Mouse (Mus musculus) lung, embryonic 16.5 days (tissue): ENCODE measurements around the gene Slc10a4. TPM values are rescaled to one million over a fixed set of nuclear protein-coding genes. Genes with fewer than 3 reads are reported as not detected.

ENCODE experiments used
- ATAC-seq: fragments of 200-750 bp; cut with Nextera tagmentation; 2 replicates; pipeline ENCODE4 v1.8.0; 2017; ENCODE audit warnings: low read depth, mild to moderate bottlenecking, moderate library complexity
- H3K27ac ChIP-seq: fragments of 300-500 bp; sonication (generic); 2 replicates; pipeline ENCODE4 v1.5.1; 2014; ENCODE audit warnings: mild to moderate bottlenecking, control low read depth, low read length
- H3K27me3 ChIP-seq: fragments of 300-500 bp; sonication (generic); 2 replicates; pipeline ENCODE4 v1.6.1; 2014; ENCODE audit warnings: low read depth, low read length, mixed read lengths; ENCODE audit not compliant: control insufficient read depth, insufficient read depth
- H3K36me3 ChIP-seq: fragments of 300-500 bp; sonication (generic); 2 replicates; pipeline ENCODE4 v1.6.1; 2014; ENCODE audit warnings: low read length; ENCODE audit not compliant: control insufficient read depth, insufficient read depth
- H3K4me1 ChIP-seq: fragments of 300-500 bp; sonication (generic); replicated peaks from 2 replicates; pipeline ENCODE4 v1.6.1; 2014; ENCODE audit warnings: low read length, mixed read lengths; ENCODE audit not compliant: control insufficient read depth, insufficient read depth
- H3K4me2 ChIP-seq: fragments of 300-500 bp; sonication (generic); 2 replicates; pipeline ENCODE4 v1.6.1; 2014; ENCODE audit warnings: low read depth, low read length, control low read depth
- H3K4me3 ChIP-seq: fragments of 300-500 bp; sonication (generic); 2 replicates; pipeline ENCODE4 v1.5.1; 2014; ENCODE audit warnings: mild to moderate bottlenecking, low read length, control low read depth
- H3K9ac ChIP-seq: fragments of 300-500 bp; sonication (generic); 2 replicates; pipeline ENCODE4 v1.6.1; 2014; ENCODE audit warnings: low read length, control low read depth
- H3K9me3 ChIP-seq: fragments of 300-500 bp; sonication (generic); 2 replicates; pipeline ENCODE4 v1.6.1; 2016; ENCODE audit warnings: low read length; ENCODE audit not compliant: control insufficient read depth
- WGBS: fragments of 180-500 bp; shearing (Covaris S2); extraction: QIAGEN DNeasy Blood & Tissue Kit; methylation state at CpG from one replicate; pipeline ENCODE4 v1.1.7; 2014; 5-methylcytosine and 5-hydroxymethylcytosine counted together
- polyA plus RNA-seq: library from polyadenylated mRNA; unstranded; fragments of >200 nt; fragmentation: Nextera tagmentation; extraction: Ambion mirVana; gene quantifications from 2 replicates; pipeline ENCODE4 v1.2.1, GENCODE M21; 2015

The Slc10a4 gene
- polyA plus RNA-seq, 1 experiment from 2014 or later = 1.1 TPM

GRCm38 (mm10) chr5:73047651-73048245, 41.1 kb downstream of the Slc10a4 start:
- WGBS = 64% methylated on average over 7 of the region's 7 CpGs
- no peak overlapping the region for H3K27ac ChIP-seq
- ATAC-seq = no peak
- no peaks in the 10 kb centered on the region for H3K9me3 ChIP-seq
- H3K27me3 ChIP-seq = no peaks in the 10 kb centered on the region
- H3K4me3 ChIP-seq = no peak overlapping the region
- no peaks in the 10 kb centered on the region for H3K4me1 ChIP-seq
- peaks cover 36% of the 10 kb centered on the region for H3K36me3 ChIP-seq
- no peak overlapping the region for H3K9ac ChIP-seq
- H3K4me2 ChIP-seq = no peak overlapping the region

GRCm38 (mm10) chr5:73053933-73054332, 47.2 kb downstream of the Slc10a4 start:
- no peaks in the 10 kb centered on the region for H3K27me3 ChIP-seq
- H3K4me2 ChIP-seq = no peak overlapping the region
- 93% methylated on average over 8 of the region's 8 CpGs for WGBS
- no peak overlapping the region for H3K4me3 ChIP-seq
- peaks cover 29% of the 10 kb centered on the region for H3K36me3 ChIP-seq
- H3K9me3 ChIP-seq = no peaks in the 10 kb centered on the region
- no peak overlapping the region for H3K9ac ChIP-seq
- no peak overlapping the region for H3K27ac ChIP-seq
- no peak for ATAC-seq
- H3K4me1 ChIP-seq = no peaks in the 10 kb centered on the region

- Histone ChIP-seq H3K4me3 (no peak overlapping the region), H3K36me3 (peaks cover 8% of the 10 kb centered on the region; the same call in 1 of the 2 replicates), H3K27ac (no peak overlapping the region), H3K4me2 (no peak overlapping the region), H3K9ac (no peak overlapping the region), H3K9me3 (no peaks in the 10 kb centered on the region), H3K4me1 (no peaks in the 10 kb centered on the region), H3K27me3 (no peaks in the 10 kb centered on the region)
- WGBS = 90% methylated on average over 6 of the region's 6 CpGs
- no peak for ATAC-seq
Measured at GRCm38 (mm10) chr5:73056457-73056856, 49.8 kb downstream of the Slc10a4 start.

- Histone ChIP-seq H3K9ac (no peak overlapping the region), H3K27ac (no peak overlapping the region), H3K27me3 (no peaks in the 10 kb centered on the region), H3K4me2 (no peak overlapping the region), H3K4me3 (no peak overlapping the region), H3K36me3 (peaks cover 8% of the 10 kb centered on the region; the same call in 1 of the 2 replicates), H3K4me1 (no peaks in the 10 kb centered on the region), H3K9me3 (no peaks in the 10 kb centered on the region)
- ATAC-seq = no peak
- 64% methylated on average over 5 of the region's 5 CpGs for WGBS
Measured at GRCm38 (mm10) chr5:73056937-73057336, 50.3 kb downstream of the Slc10a4 start.

- Histone ChIP-seq H3K4me2 (no peak overlapping the region), H3K9me3 (no peaks in the 10 kb centered on the region), H3K27me3 (no peaks in the 10 kb centered on the region), H3K9ac (no peak overlapping the region), H3K36me3 (peaks cover 10% of the 10 kb centered on the region; the same call in 1 of the 2 replicates), H3K4me3 (no peak overlapping the region), H3K4me1 (no peaks in the 10 kb centered on the region), H3K27ac (no peak overlapping the region)
- ATAC-seq = no peak
- WGBS = 79% methylated on average over 11 of the region's 11 CpGs
Measured at GRCm38 (mm10) chr5:73061506-73062155, 54.9 kb downstream of the Slc10a4 start.

Other genes with a start within 250 kb of the Slc10a4 start
- 4.0 and 4.1 TPM in 2 replicates for gene Tec, start 138.4 kb upstream of the Slc10a4 start, polyA plus RNA-seq
- gene Slain2, start 92.6 kb upstream of the Slc10a4 start, polyA plus RNA-seq = 12.3 and 12.4 TPM in 2 replicates
- gene Gm10135, start 32.2 kb upstream of the Slc10a4 start, polyA plus RNA-seq = not detected in 2 replicates
- 20.3 and 20.4 TPM in 2 replicates for gene Fryl, start 249.7 kb downstream of the Slc10a4 start, polyA plus RNA-seq